Mouse (Mus musculus) limb, embryonic 14.5 days (tissue): ENCODE data around the gene Dnah17. TPM values are rescaled to one million over a fixed set of nuclear protein-coding genes. Genes with fewer than 3 reads are reported as not detected.

ENCODE experiments used
- ATAC-seq: fragments of 200-750 bp; cut with Nextera tagmentation; 2 replicates; pipeline ENCODE4 v1.8.0; 2017; ENCODE audit warnings: low read depth, moderate number of reproducible peaks, moderate TSS enrichment; ENCODE audit not compliant: low FRiP score
- DNase-seq: peaks from one replicate; pipeline ENCODE4 v3.0.0-alpha.2; 2015; ENCODE audit warnings: low spot score
- H3K27ac ChIP-seq: fragments of 300-500 bp; sonication (generic); replicated peaks from 2 replicates; pipeline ENCODE4 v1.5.1; 2014; ENCODE audit warnings: low read depth, mild to moderate bottlenecking, low read length, moderate library complexity, mixed read lengths
- H3K27me3 ChIP-seq: fragments of 300-500 bp; sonication (generic); 2 replicates; pipeline ENCODE4 v1.6.1; 2014; ENCODE audit warnings: low read length, mixed read lengths; ENCODE audit not compliant: control insufficient read depth, insufficient read depth
- H3K36me3 ChIP-seq: fragments of 300-500 bp; sonication (generic); 2 replicates; pipeline ENCODE4 v1.6.1; 2014; ENCODE audit warnings: mild to moderate bottlenecking, low read length, moderate library complexity, mixed read lengths; ENCODE audit not compliant: control insufficient read depth, insufficient read depth
- H3K4me1 ChIP-seq: fragments of 300-500 bp; sonication (generic); 2 replicates; pipeline ENCODE4 v1.6.1; 2014; ENCODE audit warnings: antibody characterized with exemption, low read length, mixed read lengths; ENCODE audit not compliant: control insufficient read depth, insufficient read depth
- H3K4me2 ChIP-seq: fragments of 300-500 bp; sonication (generic); replicated peaks from 2 replicates; pipeline ENCODE4 v1.6.1; 2014; ENCODE audit warnings: low read depth, mild to moderate bottlenecking, low read length, moderate library complexity; ENCODE audit not compliant: severe bottlenecking
- H3K4me3 ChIP-seq: fragments of 300-500 bp; sonication (generic); replicated peaks from 2 replicates; pipeline ENCODE4 v1.5.1; 2014; ENCODE audit warnings: low read length
- H3K9ac ChIP-seq: fragments of 300-500 bp; sonication (generic); 2 replicates; pipeline ENCODE4 v1.6.1; 2014; ENCODE audit warnings: mild to moderate bottlenecking, low read depth, low read length, moderate library complexity; ENCODE audit not compliant: severe bottlenecking
- H3K9me3 ChIP-seq: fragments of 300-500 bp; sonication (generic); 2 replicates; pipeline ENCODE4 v1.6.1; 2016; ENCODE audit warnings: low read length; ENCODE audit not compliant: control insufficient read depth
- POLR2A ChIP-seq: fragments of 200-500 bp; IDR thresholded peaks from 2 replicates; pipeline ENCODE4 v1.8.0; 2012; ENCODE audit warnings: inconsistent platforms, mild to moderate bottlenecking, moderate library complexity, borderline replicate concordance; ENCODE audit not compliant: insufficient read depth, insufficient read length; ENCODE audit errors: extremely low read depth
- WGBS: fragments of 180-500 bp; shearing (Covaris S2); extraction: QIAGEN DNeasy Blood & Tissue Kit; methylation state at CpG from one replicate; pipeline ENCODE4 v1.1.7; 2014; 5-methylcytosine and 5-hydroxymethylcytosine counted together
- polyA plus RNA-seq, 2 experiments: library from polyadenylated mRNA; depleted of rRNA in 1 of 2; stranded (reverse) in 1 of 2; unstranded in 1 of 2; fragments of >200 nt; fragmentation: Nextera tagmentation in 1 of 2; extraction: Ambion mirVana in 1 of 2; gene quantifications; 2 replicates each; pipeline versions ENCODE4 v1.2.1 to v1.2.3; 2012 to 2014

Gene Dnah17
- polyA plus RNA-seq, 2 experiments: 0.10 to 0.11 TPM

- 43% methylated on average over 6 of the region's 6 CpGs for WGBS
- no peak for ATAC-seq
- Histone ChIP-seq H3K9ac (no peak overlapping the region), H3K27me3 (no peaks in the 10 kb centered on the region), H3K4me3 (no peak overlapping the region), H3K4me1 (peaks cover under 1% of the 10 kb centered on the region; the same call in 1 of the 2 replicates), H3K36me3 (no peaks in the 10 kb centered on the region), H3K4me2 (no peak overlapping the region), H3K27ac (no peak overlapping the region), H3K9me3 (no peaks in the 10 kb centered on the region)
- DNase-seq: no peak
- no peak for TF ChIP-seq POLR2A
These were observed 4.8 kb upstream of the Dnah17 start for GRCm38 (mm10) chr11:118135271-118135670.

GRCm38 (mm10) chr11:118133752-118134169 lies 3.3 kb upstream of the Dnah17 start:
- H3K4me1 ChIP-seq: no peaks in the 10 kb centered on the region
- H3K9me3 ChIP-seq: no peaks in the 10 kb centered on the region
- 14% methylated on average over 4 of the region's 4 CpGs for WGBS
- no peak overlapping the region for H3K27ac ChIP-seq
- H3K4me3 ChIP-seq: no peak overlapping the region
- no peak for ATAC-seq
- no peaks in the 10 kb centered on the region for H3K27me3 ChIP-seq
- TF ChIP-seq POLR2A: no peak
- no peak overlapping the region for H3K4me2 ChIP-seq
- H3K9ac ChIP-seq: no peak overlapping the region
- no peaks in the 10 kb centered on the region for H3K36me3 ChIP-seq
- DNase-seq: no peak

DNA sequence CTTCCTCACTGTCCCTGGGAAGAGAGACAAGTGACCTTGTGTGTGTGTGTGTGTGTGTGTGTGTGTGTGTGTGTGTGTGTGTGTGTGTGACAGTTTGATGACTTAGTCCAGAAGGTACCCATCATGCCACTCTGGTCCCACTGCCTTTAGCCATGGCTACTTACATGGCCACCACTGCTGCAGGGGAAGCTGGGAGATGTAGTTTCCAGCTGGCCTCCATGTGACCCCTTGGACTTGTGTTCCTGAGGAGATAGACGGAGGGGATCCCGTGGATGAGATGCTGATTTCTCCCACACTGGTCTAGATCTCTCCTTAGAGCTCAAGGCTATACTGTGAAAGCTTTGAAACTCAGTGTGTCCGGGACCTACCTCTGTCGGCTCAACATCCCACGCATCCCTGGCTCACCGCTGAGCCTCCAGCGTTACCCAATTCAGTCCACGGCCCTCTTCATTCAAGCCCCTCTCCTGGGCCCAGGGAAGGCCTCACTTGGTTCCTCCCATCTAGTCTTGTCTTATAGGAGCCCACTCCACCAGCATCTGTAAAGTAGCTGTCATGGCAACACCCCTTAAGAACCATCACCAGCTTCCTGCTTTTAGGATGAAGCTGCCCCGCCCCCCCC lies 2.8 kb upstream of the Dnah17 start:
- DNase-seq (no peak), ATAC-seq (no peak)
- no peak overlapping the region for H3K27ac ChIP-seq
- no peaks in the 10 kb centered on the region for H3K9me3 ChIP-seq
- no peaks in the 10 kb centered on the region for H3K36me3 ChIP-seq
- H3K4me1 ChIP-seq: no peaks in the 10 kb centered on the region
- no peaks in the 10 kb centered on the region for H3K27me3 ChIP-seq
- 52% methylated on average over 9 of the region's 9 CpGs for WGBS
- H3K4me3 ChIP-seq: no peak overlapping the region
- H3K9ac ChIP-seq: no peak overlapping the region
- no peak for TF ChIP-seq POLR2A
- no peak overlapping the region for H3K4me2 ChIP-seq

- Histone ChIP-seq H3K9ac (no peak overlapping the region), H3K27ac (no peak overlapping the region), H3K4me2 (no peak overlapping the region), H3K4me1 (no peaks in the 10 kb centered on the region), H3K4me3 (no peak overlapping the region), H3K36me3 (no peaks in the 10 kb centered on the region), H3K27me3 (no peaks in the 10 kb centered on the region), H3K9me3 (no peaks in the 10 kb centered on the region)
- DNase-seq: no peak
- ATAC-seq: no peak
- 87% methylated on average over 8 of the region's 8 CpGs for WGBS
- no peak for TF ChIP-seq POLR2A
These were observed 1.7 kb upstream of the Dnah17 start for GRCm38 (mm10) chr11:118132136-118132535.

DNA sequence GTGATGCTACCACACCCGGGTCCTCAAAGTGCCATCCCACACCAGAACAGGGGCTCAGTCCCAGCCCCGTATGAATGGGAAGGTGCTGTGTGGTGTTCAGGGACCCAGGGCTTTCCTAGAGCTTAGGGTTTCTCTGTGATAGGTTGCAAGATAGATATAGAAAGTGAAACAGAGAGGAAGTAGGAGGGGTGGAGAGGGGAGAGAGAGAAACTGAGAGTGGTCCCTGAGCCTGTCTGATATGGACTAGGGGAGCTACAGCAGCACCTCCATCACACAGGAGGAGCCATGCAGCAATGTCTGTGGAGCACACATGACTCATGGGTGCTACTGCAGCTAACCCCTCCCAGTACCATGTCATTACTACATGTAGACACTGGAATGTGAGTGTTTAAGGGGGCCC lies 622 bp downstream of the Dnah17 start:
- Histone ChIP-seq H3K36me3 (no peaks in the 10 kb centered on the region), H3K9ac (no peak overlapping the region), H3K4me3 (no peak overlapping the region), H3K27me3 (no peaks in the 10 kb centered on the region), H3K4me2 (no peak overlapping the region), H3K9me3 (no peaks in the 10 kb centered on the region), H3K27ac (no peak overlapping the region), H3K4me1 (no peaks in the 10 kb centered on the region)
- ATAC-seq: no peak
- no peak for TF ChIP-seq POLR2A
- no peak for DNase-seq
- WGBS: 82% methylated on average over 2 of the region's 2 CpGs
